In genomic region chr5:34512486-34512885, GRCm38 (mm10) we compare ENCODE assay signal across 15 mouse cellular contexts. TPM values are rescaled to one million over a fixed set of nuclear protein-coding genes. Genes with fewer than 3 reads are reported as not detected.
A peak's percentile ranks its signal among the peaks of the same experiment; 100 is the strongest.
DNase-seq lines count a peak whose midpoint lies in the region; ATAC-seq and TF ChIP-seq lines count a peak whose summit lies in the region.
"Had no signal": no experiment of that assay in that cellular context is flagged by ENCODE, and none has a peak within 500 bp of the region (broad histone marks: within the 10 kb centered on the region; RNA-seq: fewer than 3 reads in every experiment).

No protein-coding gene starts in this region.

- H3K36me3 ChIP-seq in hindbrain, embryonic 13.5 days: no peaks in the 10 kb centered on the region
- no peaks in the 10 kb centered on the region for H3K36me3 ChIP-seq in hindbrain, embryonic 11.5 days (ENCODE audit: control insufficient read depth, insufficient read depth, low read length)
- H3K36me3 ChIP-seq in lung, embryonic 15.5 days: no peaks in the 10 kb centered on the region
- no peaks in the 10 kb centered on the region for H3K36me3 ChIP-seq in liver, embryonic 13.5 days
- no peaks in the 10 kb centered on the region for H3K36me3 ChIP-seq in stomach, postnatal 0 days (ENCODE audit: control insufficient read depth, insufficient read depth, low read length)
- H3K36me3 ChIP-seq in kidney, embryonic 16.5 days (ENCODE audit: insufficient read depth, low read length): no peaks in the 10 kb centered on the region
- H3K36me3 ChIP-seq: forebrain, embryonic 15.5 days had no signal

- no peak for DNase-seq in hindbrain, embryonic 11.5 days (ENCODE audit: low spot score)
- no peak for DNase-seq in lung, postnatal 25 days (ENCODE audit: low spot score)
- DNase-seq in liver, embryonic 13.5 days: no peak
- no peak for DNase-seq in stomach, postnatal 0 days (ENCODE audit: low spot score)
- DNase-seq: adrenal gland, postnatal 36 days; cerebellum, postnatal 36 days; gastrocnemius, postnatal 14 days; kidney, adult 2 months; layer of hippocampus, adult 9-11 months; right cerebral cortex, postnatal 14 days; thymus, adult 18-20 months had no signal

- H3K9ac ChIP-seq in hindbrain, embryonic 13.5 days: no peak overlapping the region
- no peak overlapping the region for H3K9ac ChIP-seq in hindbrain, embryonic 11.5 days (ENCODE audit: low read depth, low read length)
- no peak overlapping the region for H3K9ac ChIP-seq in lung, embryonic 15.5 days
- H3K9ac ChIP-seq in liver, embryonic 13.5 days: no peak overlapping the region
- H3K9ac ChIP-seq in stomach, postnatal 0 days (ENCODE audit: low read length): no peak overlapping the region
- no peak overlapping the region for H3K9ac ChIP-seq in kidney, embryonic 16.5 days (replicated peaks; ENCODE audit: low read length)

- no peak overlapping the region for H3K27ac ChIP-seq in hindbrain, embryonic 13.5 days
- no peak overlapping the region for H3K27ac ChIP-seq in hindbrain, embryonic 11.5 days (ENCODE audit: low read depth, low read length)
- H3K27ac ChIP-seq in lung, embryonic 15.5 days: no peak overlapping the region
- no peak overlapping the region for H3K27ac ChIP-seq in liver, embryonic 13.5 days
- H3K27ac ChIP-seq in stomach, postnatal 0 days (replicated peaks): no peak overlapping the region
- H3K27ac ChIP-seq in kidney, embryonic 16.5 days (ENCODE audit: low read length): no peak overlapping the region
- H3K27ac ChIP-seq: forebrain, embryonic 15.5 days had no signal

- peaks cover 11% of the 10 kb centered on the region for H3K4me1 ChIP-seq in hindbrain, embryonic 13.5 days (replicated peaks)
- no peaks in the 10 kb centered on the region for H3K4me1 ChIP-seq in hindbrain, embryonic 11.5 days (replicated peaks; ENCODE audit: control insufficient read depth, insufficient read depth, low read length)
- H3K4me1 ChIP-seq in lung, embryonic 15.5 days: peaks cover 12% of the 10 kb centered on the region; the same call in 1 of the 2 replicates
- H3K4me1 ChIP-seq in liver, embryonic 13.5 days (replicated peaks): peaks cover 23% of the 10 kb centered on the region
- 0 out of 2 replicates have a peak, but pooled peaks cover 2% of the 10 kb centered on the region for H3K4me1 ChIP-seq in stomach, postnatal 0 days (replicated peaks; ENCODE audit: control insufficient read depth, insufficient read depth)
- peaks cover 13% of the 10 kb centered on the region for H3K4me1 ChIP-seq in kidney, embryonic 16.5 days (ENCODE audit: insufficient read depth, low read length)

- peaks cover 28% of the 10 kb centered on the region for H3K27me3 ChIP-seq in hindbrain, embryonic 13.5 days
- peaks cover 11% of the 10 kb centered on the region for H3K27me3 ChIP-seq in hindbrain, embryonic 11.5 days (ENCODE audit: control insufficient read depth, insufficient read depth, low read length)
- H3K27me3 ChIP-seq in lung, embryonic 15.5 days: no peaks in the 10 kb centered on the region
- H3K27me3 ChIP-seq in liver, embryonic 13.5 days: no peaks in the 10 kb centered on the region
- no peaks in the 10 kb centered on the region for H3K27me3 ChIP-seq in stomach, postnatal 0 days (ENCODE audit: control insufficient read depth, insufficient read depth, low read length)
- H3K27me3 ChIP-seq in kidney, embryonic 16.5 days (ENCODE audit: insufficient read depth, low read length): no peaks in the 10 kb centered on the region
- H3K27me3 ChIP-seq: forebrain, embryonic 15.5 days had no signal

- no peak for TF ChIP-seq EP300 in stomach, postnatal 0 days (optimal IDR thresholded peaks at IDR 0.05)

- no peaks in the 10 kb centered on the region for H3K9me3 ChIP-seq in hindbrain, embryonic 13.5 days
- H3K9me3 ChIP-seq in hindbrain, embryonic 11.5 days (ENCODE audit: control insufficient read depth, low read length): no peaks in the 10 kb centered on the region
- no peaks in the 10 kb centered on the region for H3K9me3 ChIP-seq in lung, embryonic 15.5 days
- H3K9me3 ChIP-seq in liver, embryonic 13.5 days (replicated peaks): no peaks in the 10 kb centered on the region
- no peaks in the 10 kb centered on the region for H3K9me3 ChIP-seq in stomach, postnatal 0 days (ENCODE audit: control insufficient read depth, low read length)
- H3K9me3 ChIP-seq in kidney, embryonic 16.5 days (ENCODE audit: low read length): no peaks in the 10 kb centered on the region
- H3K9me3 ChIP-seq: forebrain, embryonic 15.5 days had no signal

- no peak for ATAC-seq in hindbrain, embryonic 13.5 days (ENCODE audit: low FRiP score)
- no peak for ATAC-seq in hindbrain, embryonic 11.5 days (ENCODE audit: low FRiP score)
- ATAC-seq in lung, embryonic 15.5 days (ENCODE audit: borderline replicate concordance, extremely low read depth, low FRiP score, low TSS enrichment): no peak
- no peak for ATAC-seq in liver, embryonic 13.5 days (ENCODE audit: low read depth)
- ATAC-seq in stomach, postnatal 0 days (ENCODE audit: low FRiP score, low TSS enrichment): no peak
- no peak for ATAC-seq in kidney, embryonic 16.5 days (ENCODE audit: low FRiP score, low TSS enrichment)
- ATAC-seq: forebrain, embryonic 15.5 days had no signal

- H3K4me3 ChIP-seq in hindbrain, embryonic 13.5 days: no peak overlapping the region; the same call in 1 of the 2 replicates
- no peak overlapping the region for H3K4me3 ChIP-seq in hindbrain, embryonic 11.5 days (ENCODE audit: low read depth, low read length)
- H3K4me3 ChIP-seq in lung, embryonic 15.5 days: peak overlapping the region; percentile 76; the same call in 1 of the 2 replicates
- peak overlapping the region; percentile 82; the same call in 1 of the 2 replicates for H3K4me3 ChIP-seq in liver, embryonic 13.5 days (replicated peaks)
- H3K4me3 ChIP-seq in stomach, postnatal 0 days (ENCODE audit: low read depth, low read length): peak overlapping the region; percentile 85; the same call in 1 of the 2 replicates
- H3K4me3 ChIP-seq in kidney, embryonic 16.5 days (ENCODE audit: low read length): no peak overlapping the region

- TF ChIP-seq CTCF in stomach, postnatal 0 days (IDR thresholded peaks at IDR 0.05; ENCODE audit: low read depth): no peak

- 86% methylated on average over 3 of the region's 3 CpGs for WGBS in hindbrain, embryonic 13.5 days
- 82% methylated on average over 3 of the region's 3 CpGs for WGBS in hindbrain, embryonic 11.5 days
- 85% methylated on average over 3 of the region's 3 CpGs for WGBS in lung, embryonic 15.5 days
- WGBS in liver, embryonic 13.5 days (ENCODE audit: insufficient replicate concordance): 89% methylated on average over 3 of the region's 3 CpGs
- 85% methylated on average over 3 of the region's 3 CpGs for WGBS in stomach, postnatal 0 days
- WGBS in kidney, embryonic 16.5 days: 90% methylated on average over 3 of the region's 3 CpGs

- H3K4me2 ChIP-seq in hindbrain, embryonic 13.5 days: peak overlapping the region; percentile 88; the same call in 1 of the 2 replicates
- no peak overlapping the region for H3K4me2 ChIP-seq in hindbrain, embryonic 11.5 days (replicated peaks; ENCODE audit: low read depth, low read length)
- H3K4me2 ChIP-seq in lung, embryonic 15.5 days: peak overlapping the region; percentile 95; the same call in 1 of the 2 replicates
- H3K4me2 ChIP-seq in liver, embryonic 13.5 days: peak overlapping the region; percentile 100
- H3K4me2 ChIP-seq in stomach, postnatal 0 days (replicated peaks; ENCODE audit: low read depth): peak overlapping the region; percentile 90
- no peak overlapping the region for H3K4me2 ChIP-seq in kidney, embryonic 16.5 days (replicated peaks; ENCODE audit: low read depth, low read length)

RNA-seq across cellular contexts. Expression of gene Tnip2, which starts 1.3 kb away (rescaled TPM):
- polyA plus RNA-seq in hindbrain, embryonic 13.5 days (2015; fragmentation: Nextera tagmentation; extraction: Ambion mirVana): 10.3 and 10.7 TPM in 2 replicates
- polyA plus RNA-seq in hindbrain, embryonic 11.5 days (2014; fragmentation: Nextera tagmentation; extraction: Ambion mirVana): 4.3 TPM in 2 replicates
- 18.2 and 21.5 TPM in 2 replicates for polyA plus RNA-seq in lung, embryonic 15.5 days (2015; fragmentation: Nextera tagmentation; extraction: Ambion mirVana)
- polyA plus RNA-seq in liver, embryonic 13.5 days (2015; fragmentation: Nextera tagmentation; extraction: Ambion mirVana): 5.4 and 6.6 TPM in 2 replicates
- polyA plus RNA-seq in stomach, postnatal 0 days (2015; fragmentation: Nextera tagmentation; extraction: Ambion mirVana): 16.2 and 17.7 TPM in 2 replicates
- polyA plus RNA-seq in kidney, embryonic 16.5 days (2015; fragmentation: Nextera tagmentation; extraction: Ambion mirVana): 22.6 and 25.0 TPM in 2 replicates

RNA-seq across cellular contexts. Expression of gene Sh3bp2, which starts 13.2 kb away (rescaled TPM):
- 17.1 and 20.9 TPM in 2 replicates for polyA plus RNA-seq in hindbrain, embryonic 13.5 days (2015; fragmentation: Nextera tagmentation; extraction: Ambion mirVana)
- polyA plus RNA-seq in hindbrain, embryonic 11.5 days (2014; fragmentation: Nextera tagmentation; extraction: Ambion mirVana): 10.8 and 12.6 TPM in 2 replicates
- 6.9 and 8.1 TPM in 2 replicates for polyA plus RNA-seq in lung, embryonic 15.5 days (2015; fragmentation: Nextera tagmentation; extraction: Ambion mirVana)
- 2.4 and 4.4 TPM in 2 replicates for polyA plus RNA-seq in liver, embryonic 13.5 days (2015; fragmentation: Nextera tagmentation; extraction: Ambion mirVana)
- 4.2 and 4.9 TPM in 2 replicates for polyA plus RNA-seq in stomach, postnatal 0 days (2015; fragmentation: Nextera tagmentation; extraction: Ambion mirVana)
- polyA plus RNA-seq in kidney, embryonic 16.5 days (2015; fragmentation: Nextera tagmentation; extraction: Ambion mirVana): 5.6 and 9.5 TPM in 2 replicates

Comparison
In these comparisons a context has a peak if more than half of its experiments do, and no peak if none do; other contexts are left out.
1. H3K4me2 ChIP-seq: peak in hindbrain, embryonic 13.5 days (single experiment), lung, embryonic 15.5 days (single experiment), liver, embryonic 13.5 days (single experiment) and stomach, postnatal 0 days (single experiment); none in hindbrain, embryonic 11.5 days (single experiment) and kidney, embryonic 16.5 days (single experiment).
2. H3K4me3 ChIP-seq: peak in lung, embryonic 15.5 days (single experiment), liver, embryonic 13.5 days (single experiment) and stomach, postnatal 0 days (single experiment); none in hindbrain, embryonic 13.5 days (single experiment), hindbrain, embryonic 11.5 days (single experiment) and kidney, embryonic 16.5 days (single experiment).